Mouse (Mus musculus) retina, embryonic 14.5 days (tissue): ENCODE data around the gene Ipcef1.

Experiments
- DNase-seq: peaks from one replicate; pipeline ENCODE4 v3.0.0-alpha.2; 2015; ENCODE audit warnings: low spot score

Gene Ipcef1

DNA sequence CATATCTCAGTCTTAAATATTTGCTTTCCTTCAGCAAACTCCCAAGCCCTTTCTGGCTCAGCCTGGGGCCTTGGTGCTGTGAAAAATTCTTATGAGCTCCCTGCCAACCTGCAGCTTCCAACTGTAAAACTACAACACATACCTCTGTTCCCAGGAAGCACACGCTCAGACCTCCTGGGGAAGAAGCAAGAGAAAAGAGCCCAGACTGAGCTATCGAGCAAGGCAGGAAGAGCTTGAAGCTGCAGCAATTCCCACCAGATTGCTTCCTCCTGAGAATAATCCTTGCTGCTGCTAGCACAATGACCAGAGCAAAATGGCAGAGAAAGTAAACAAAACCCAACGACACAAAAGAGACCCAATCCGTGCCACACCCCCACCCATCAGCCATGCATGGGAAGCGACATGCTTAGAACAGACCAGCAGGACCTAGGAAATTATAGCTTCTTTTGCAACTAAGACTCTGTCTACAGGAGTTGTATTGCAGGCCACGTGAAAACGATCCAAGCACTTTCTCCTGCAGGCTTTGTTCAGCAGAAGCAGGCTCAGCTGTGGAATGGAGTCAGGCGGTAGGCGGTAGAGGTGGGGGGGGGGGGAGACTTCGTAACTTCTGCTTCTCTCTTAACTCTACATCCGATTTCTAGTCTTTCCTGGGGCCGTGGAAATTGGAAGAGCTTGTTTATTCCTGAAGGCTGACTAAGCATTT is at the start of gene Ipcef1:
TSS of gene Ipcef1 (minus strand) at position 164 of the 703 bp plus-strand sequence.
- DNase-seq: no peak

DNA sequence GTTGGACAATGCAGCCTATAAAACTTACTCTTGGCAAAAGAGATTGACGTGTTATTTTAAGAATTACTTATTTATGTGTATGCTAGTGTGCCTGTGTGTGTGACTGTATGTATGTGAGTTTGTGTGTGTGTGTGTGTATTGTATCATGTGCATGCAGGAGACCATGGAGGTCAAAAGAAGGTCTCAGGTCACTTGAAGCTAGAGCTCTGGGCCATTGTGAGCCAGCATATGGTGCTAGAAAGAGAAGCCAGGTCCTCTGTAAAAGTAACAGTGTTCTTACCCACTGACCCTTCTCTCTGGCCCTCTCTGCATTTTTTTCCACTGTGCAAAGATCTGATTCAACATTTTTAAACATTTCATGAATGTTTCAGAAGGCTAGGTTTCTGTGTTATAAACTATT is 25.7 kb upstream of the Ipcef1 start:
- DNase-seq: no peak

DNA sequence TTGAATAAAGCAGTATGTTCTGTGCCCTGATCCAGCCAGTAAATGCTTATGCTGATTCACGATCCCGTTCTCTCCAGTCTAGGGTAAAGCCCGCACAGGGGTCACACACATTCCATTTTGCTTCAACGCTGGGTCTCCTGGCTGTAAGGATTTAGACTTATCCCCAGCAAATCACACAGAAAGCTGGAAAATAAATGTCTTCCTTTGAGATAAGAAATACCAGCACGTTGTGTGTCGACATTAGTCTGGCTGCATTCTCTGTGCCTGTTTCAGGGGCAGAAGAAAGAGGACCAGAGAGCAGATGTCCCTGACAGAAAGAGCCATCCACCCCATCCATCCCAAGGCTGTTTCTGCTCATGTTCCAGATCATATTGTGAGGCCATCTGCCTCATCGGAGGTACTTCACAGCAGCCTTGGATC is 25.1 kb upstream of the Ipcef1 start:
- no peak for DNase-seq

DNA sequence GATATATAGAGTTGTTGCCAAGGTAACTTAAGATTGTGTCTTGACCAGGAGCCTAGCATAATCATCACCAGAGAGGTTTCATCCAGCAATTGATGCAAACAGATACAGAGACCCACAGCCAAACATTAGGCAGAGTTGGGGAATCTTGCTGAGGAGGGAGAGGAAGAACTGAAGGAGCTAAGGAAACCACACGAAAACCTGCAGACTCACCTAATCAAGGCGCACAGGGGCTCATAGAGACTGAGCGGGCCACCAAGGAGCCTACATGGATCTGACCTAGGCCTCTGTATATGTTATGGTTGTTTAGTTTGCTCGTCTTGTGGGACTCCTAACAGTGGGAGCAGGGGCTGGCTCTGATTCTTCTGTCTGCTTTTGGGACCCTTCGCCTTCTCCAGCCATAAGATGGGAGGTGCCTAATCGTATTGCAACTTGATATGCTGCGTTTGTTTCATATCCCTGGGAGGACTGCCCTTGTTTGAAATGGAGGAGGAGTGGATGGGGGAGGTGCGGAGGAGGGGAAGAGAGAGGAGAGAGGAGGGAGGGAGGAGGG is 24.5 kb upstream of the Ipcef1 start:
- no peak for DNase-seq

DNA sequence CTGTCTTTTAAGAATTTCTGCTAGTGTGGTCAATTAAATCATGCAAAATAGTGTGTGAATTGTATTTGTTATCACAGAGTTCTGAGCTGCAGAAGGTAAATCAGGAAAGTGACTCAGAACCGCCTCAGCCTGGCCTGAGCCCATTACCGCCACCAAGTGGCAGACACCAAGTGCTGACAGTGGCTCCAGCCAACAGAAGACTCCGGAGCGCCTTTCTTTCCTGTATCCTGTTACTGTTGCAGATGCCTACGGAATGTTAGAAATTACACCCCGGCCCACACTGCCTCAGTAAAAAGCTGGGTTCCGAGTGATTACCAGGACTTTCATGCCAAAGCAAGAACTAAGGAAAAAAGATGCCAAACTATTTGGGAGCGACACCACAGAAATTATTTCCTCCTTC is 23.9 kb upstream of the Ipcef1 start:
- DNase-seq: peak; percentile 77

DNA sequence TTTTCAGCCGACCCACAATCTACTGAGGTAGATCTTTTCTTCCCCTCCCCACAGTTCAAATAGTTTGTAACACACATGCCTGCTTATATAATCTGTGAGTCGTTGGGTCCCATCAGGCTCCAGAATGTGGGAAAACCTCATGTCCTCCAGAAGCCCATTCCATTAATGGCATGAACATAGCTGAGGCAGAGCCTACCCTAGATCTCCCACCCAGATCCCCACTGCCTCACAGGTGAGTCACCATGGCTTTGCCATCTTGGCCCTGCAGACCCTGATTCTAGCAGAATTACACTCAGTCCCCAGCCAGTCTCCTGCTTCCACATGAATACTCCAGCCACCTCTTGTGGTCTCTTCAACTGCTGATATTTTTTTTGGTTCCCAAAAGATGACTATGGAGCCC is 23.4 kb upstream of the Ipcef1 start:
- no peak for DNase-seq

DNA sequence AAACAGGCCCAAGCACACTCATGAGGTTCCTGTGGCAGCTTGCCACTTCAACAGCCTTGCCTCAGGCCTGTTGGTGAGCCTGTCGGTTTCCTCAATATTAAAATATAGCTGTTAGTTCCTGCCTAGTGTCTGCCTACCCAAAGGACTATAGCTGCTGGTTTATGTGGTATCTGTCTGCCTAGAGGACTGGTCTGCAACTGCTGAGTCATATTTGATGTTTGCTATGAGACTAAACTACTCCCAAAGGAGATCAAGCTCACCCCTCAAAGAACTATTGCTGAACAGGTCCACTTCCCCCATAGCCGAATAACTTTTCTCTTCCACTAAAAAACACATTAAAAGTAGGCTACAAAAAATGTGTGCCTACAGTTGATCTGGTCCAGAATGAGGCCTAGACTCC is 22.0 kb upstream of the Ipcef1 start:
- no peak for DNase-seq

DNA sequence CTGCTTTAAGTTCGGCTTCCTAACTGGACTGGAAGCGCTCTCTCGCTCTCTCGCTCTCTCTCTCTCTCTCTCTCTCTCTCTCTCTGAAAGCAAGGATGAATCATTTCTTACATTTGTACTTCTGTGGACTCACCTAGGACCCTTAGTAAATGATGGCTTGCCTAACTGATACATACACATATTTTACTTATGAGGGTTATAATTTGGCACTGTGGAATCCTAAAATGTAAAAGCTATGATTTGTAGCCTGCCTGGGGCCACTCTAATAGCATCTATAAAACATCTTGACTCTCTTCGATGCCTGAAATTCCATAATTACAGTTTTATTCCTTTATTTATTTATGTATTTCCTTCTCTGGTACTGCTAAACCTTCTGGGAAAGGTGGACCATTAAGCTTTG is 18.6 kb upstream of the Ipcef1 start:
- no peak for DNase-seq

DNA sequence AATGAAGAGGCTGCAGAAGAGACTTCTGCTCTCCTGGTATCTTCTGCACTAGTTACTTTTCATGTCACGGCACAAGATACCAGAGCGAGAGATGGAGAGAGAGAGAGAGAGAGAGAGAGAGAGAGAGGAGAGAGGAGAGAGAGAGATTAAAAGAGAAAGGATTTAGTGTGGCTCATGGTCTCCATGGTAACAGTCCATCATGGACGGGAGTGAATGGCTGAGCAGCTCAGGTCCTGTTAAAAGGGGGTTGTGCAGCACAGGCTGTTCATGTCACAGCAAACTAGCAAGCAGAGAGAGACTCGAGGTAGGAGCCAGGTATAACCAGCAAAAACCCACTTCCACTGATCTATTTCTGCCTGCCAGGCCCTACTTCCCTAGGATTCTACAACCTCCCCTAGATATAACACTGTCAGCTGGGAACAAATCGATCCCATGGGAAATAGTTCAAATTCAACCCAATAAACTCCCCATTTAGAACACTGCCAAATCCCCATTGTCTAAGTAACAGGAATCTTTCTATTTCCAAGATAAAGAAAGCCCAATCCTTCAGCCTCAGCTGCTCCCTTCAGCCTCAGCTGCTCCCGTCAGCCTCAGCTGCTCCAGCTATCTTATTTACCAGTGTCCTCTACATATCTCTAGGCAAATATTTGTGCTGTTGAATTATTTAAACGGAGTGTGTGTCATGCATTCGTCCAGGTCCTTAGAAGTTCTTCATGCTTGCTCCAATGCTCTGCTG is 18.0 kb upstream of the Ipcef1 start:
- DNase-seq: no peak

DNA sequence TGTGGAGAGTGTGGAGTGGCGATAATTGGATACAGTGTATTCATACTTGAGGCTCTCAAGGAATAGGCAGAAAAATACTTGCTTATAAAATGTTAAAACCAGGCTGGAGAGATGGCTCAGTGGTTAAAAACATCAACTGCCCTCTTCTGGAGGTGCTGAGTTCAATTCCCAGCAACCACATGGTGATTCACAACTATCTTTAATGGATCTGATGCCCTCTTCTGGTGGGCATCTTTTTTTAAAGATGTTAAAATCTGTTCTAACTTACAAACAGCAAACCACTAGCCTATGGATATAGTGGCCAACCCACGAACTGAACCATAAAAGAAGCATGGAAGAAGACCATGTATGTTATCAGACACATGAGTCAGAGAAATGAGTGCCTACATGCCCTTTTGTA is 16.8 kb upstream of the Ipcef1 start:
- no peak for DNase-seq

DNA sequence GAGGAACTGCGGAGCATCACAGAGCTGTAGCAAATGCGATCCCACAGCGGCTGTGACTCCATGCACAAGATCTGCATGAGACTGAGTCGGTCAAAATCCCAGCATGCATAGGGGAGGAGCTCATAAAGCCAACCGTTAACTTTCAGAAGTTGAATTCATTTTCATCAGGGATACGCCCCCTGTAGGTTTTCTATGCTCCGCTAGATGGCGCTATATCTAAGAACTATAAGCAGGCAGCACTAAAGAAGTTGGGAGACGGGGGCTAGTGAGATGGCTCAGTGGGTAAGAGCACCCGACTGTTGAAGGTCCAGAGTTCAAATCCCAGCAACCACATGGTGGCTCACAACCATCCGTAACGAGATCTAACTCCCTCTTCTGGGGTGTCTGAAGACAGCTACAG is 16.3 kb upstream of the Ipcef1 start:
- DNase-seq: peak; percentile 26

DNA sequence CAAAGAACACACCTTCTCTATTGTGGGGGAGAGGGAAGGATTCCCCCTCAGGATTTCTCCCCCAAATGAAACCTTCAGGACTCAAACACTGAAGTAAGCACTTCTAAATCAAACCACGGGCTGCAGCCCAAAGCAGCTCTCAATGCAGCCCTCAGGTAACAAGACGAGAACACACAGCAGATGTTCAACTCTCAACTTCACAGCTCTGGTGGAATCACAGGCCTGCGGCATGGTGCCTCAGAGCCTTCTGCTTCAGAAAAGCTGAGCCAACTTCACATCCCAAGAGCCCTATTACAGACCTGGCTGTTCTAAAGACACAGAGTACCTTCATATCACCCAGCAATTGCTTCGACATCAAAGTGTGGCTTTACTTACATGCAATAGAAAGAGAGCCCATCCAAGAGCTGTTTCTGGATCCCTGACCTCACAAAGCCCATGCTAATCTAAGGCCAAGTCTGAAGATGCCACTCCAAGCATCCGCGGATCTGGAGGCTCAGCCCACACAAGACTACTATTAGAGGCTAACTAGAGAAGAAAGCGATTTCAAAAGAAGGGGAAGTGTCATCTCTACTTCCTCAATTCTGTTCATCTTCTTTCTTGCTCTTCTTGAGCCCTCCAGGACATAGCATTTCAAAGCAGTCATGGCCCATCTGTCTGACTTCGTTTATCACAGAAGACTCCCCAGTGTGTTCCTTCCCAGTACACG is 11.6 kb upstream of the Ipcef1 start:
- no peak for DNase-seq

DNA sequence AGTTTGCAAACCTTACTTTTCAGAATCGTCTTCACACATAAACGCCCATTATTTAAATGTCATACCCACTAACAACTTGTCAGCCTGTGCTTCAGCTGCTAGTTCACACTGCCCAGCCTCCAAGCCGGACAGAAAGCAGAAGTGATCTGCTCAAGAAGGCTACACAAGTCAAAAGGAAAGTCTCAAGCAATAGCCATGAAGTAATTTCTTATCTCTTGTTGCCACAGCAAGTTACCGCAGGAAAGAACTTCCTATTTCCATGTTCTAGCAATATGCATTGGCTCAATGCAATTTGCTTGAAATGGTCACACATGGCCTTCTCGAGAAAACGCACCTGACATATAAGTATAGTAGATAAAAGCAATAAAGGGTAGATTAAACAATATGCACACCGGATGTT is 10.7 kb upstream of the Ipcef1 start:
- no peak for DNase-seq

DNA sequence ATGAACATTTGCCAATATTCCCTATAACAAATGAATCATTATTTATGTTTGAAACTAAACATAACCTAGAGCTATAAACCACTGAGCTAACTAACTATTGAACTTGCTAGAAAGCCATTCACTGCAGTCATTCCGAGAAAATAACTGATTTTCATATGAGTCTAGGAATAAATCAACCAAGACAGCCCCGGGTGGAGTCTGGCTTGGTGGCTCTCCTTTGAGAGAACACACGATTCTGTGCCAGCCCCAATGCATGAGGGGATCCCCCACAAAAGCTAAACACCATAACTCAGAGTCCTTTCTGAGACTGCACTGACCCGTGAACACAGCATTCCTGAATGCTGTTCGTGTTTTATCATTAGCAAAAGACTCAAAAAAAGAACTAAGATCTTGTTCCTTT is 8.0 kb upstream of the Ipcef1 start:
- no peak for DNase-seq

DNA sequence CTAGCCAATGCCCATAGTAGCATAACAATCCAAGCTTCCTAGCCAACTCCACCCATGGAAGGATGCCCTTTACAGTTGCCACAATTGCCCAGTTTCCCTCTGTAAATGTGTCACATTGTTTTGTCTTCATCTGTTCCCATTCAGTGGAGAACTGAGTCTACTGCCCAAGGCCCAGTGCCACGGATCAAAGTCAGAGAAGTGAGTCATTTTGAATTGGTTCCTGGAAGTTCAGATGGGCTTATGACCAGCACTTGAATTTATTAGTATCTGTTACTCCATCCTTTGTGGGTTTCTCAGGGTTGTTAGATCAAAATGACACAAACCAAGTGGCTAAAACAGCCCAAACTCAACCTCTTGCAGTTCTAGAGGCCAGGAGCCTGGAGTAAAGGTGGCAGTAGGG is 5.3 kb upstream of the Ipcef1 start:
- DNase-seq: no peak

DNA sequence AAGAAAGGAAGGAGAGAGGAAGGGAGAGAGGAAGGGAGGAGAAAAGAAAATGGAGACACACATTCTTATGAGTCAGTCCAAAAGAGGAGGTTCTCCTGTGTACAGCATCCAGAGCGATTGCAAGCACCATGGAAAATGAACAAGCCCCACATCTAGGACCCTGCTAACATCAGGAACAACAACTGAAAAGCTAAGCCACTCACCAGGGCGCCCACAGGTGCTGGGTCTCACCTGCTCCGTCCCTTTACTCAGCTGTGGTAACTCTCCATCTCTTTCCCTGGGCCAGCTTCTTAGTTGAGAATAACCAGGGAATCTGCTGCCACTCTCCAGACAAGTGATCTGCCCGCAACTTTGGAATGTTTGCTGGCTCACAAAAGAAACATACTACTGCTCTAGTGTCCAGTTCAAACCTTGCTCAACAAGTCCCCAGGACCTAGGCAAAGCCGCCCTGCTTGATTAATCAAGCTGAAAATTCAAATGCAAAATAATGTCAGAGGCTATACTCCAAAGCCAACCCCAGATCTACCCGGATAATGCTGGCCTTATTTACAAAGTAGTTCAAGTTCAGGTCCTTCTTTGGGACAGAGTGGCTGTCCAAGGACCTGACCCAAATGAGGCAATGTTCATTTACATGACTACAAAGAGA is 2.4 kb upstream of the Ipcef1 start:
- DNase-seq: no peak

DNA sequence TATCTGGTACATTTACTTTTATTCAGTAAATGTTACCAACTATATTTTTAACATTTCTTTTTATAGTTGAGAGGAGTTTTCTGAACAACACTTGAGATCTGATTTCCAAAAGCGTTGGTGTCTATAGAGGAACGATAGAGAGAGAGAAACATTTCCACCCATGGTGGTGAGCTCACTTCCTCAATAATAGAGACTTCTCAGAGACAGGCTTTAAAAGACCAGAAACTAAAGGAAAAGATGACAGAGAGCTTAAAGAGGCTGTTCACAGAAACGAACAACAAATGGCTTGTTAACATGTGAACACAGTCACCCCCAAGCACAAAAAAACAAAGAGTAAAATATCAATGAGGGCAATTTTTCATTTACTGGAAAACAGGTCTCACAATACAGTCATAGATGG is 2.4 kb downstream of the Ipcef1 start:
- DNase-seq: no peak

DNA sequence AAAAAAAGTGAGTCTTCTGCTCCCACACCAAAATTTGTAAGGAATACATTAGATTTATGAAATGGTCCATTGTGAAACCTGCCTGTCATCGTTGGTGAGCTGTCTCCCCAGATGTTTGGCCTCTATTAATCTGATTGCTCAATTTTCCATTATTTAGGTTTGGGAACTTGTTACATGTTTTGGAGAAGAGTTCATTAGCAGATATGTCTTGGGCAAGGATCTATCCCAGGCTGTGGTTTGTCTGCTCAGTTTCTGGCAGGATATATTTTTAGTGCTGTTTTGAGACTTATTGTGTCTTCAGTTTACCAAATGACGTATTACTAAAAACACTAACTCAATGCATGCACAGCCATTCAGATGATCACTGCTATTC is 4.4 kb downstream of the Ipcef1 start:
- DNase-seq: no peak

DNA sequence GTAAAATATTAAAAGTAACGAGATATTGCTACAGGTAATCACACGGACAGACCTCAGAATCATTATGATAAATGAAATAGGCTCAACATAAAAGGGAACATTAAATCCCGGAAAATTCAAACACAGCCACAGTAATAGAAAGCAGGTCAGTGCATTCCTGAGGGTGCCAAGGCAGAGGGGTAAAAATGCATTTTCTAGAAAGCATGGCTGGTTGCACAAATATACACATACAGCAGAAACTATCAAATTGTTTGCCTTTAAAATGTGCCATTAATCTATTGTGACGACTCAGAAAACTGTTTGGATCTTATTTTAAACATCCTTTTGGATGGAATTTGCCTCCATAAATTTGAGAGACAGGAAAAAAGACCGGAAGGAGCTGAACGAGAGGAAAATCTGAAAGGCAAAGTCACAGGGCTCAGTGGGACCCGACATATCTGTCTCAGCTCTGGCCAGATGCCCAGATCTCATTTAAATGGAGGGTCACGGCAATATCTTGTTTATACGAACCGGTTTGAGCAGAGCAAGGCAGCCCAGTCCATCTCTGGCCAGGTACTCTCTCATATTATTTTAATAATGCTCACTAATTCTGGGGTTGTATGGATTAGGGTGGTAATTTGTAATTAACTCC is 4.9 kb downstream of the Ipcef1 start:
- no peak for DNase-seq

DNA sequence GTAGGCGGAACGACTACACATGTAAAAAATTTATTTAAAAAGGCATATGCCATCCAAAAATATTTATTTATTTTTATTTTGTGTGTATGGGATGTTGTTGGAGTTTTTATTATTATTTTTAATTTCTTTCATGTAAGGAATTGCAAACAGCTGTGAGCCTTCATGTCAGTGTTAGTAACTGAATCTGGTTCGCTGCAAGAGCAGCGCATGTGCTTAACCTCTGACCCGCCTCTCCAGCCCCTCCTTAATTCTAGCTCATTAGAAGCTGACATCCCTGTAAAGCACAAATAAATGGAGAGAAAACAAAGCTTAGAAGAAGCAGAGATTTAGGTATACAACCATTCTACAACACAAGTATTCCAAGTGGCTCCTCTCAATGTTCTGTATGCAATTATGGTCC is 8.4 kb downstream of the Ipcef1 start:
- DNase-seq: no peak

DNA sequence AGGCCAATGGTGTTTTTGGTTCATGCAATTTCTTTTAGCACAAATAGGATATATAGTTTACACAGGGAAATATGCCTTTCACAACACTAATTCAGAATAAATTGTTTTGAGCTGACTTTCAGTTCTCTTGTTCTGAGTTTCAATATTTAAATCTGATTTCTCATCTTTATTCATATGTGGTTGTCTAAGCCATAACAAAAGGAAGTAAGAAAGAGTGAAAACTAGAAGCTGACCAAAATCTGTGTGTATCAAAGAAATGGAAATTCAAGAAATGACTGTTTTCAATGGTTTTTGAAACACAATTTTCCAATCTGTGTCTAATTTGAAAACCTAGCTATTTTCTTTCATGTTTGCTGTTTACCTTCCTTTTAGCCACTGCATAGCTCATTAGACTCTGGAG is 11.2 kb downstream of the Ipcef1 start:
- no peak for DNase-seq

DNA sequence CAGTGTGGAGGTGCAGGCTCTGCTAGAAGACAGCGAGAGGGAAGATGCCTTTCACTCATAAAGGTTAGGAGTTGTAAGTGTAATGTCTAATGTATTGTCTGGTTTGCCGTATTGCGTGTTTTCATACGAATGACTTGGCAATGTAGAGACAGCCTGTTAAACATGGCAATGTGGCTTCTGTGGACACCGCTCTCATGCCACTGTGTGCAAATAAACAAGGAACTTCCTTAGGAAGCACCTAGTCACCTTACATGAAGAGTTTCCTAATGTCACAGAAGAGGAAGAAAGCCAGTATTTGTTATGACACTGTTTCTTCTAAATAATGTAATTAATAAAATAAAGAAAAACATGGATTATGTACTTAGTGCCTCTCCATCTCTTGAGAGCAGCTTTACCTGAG is 15.1 kb downstream of the Ipcef1 start:
- no peak for DNase-seq
